Mouse (Mus musculus): ENCODE data around the gene Bptf. TPM values are rescaled to one million over a fixed set of nuclear protein-coding genes. Genes with fewer than 3 reads are reported as not detected.

Bptf gene
- total and polyA plus RNA-seq, 3 experiments, result 22.1 to 63.9 (median 28.0) TPM

DNA sequence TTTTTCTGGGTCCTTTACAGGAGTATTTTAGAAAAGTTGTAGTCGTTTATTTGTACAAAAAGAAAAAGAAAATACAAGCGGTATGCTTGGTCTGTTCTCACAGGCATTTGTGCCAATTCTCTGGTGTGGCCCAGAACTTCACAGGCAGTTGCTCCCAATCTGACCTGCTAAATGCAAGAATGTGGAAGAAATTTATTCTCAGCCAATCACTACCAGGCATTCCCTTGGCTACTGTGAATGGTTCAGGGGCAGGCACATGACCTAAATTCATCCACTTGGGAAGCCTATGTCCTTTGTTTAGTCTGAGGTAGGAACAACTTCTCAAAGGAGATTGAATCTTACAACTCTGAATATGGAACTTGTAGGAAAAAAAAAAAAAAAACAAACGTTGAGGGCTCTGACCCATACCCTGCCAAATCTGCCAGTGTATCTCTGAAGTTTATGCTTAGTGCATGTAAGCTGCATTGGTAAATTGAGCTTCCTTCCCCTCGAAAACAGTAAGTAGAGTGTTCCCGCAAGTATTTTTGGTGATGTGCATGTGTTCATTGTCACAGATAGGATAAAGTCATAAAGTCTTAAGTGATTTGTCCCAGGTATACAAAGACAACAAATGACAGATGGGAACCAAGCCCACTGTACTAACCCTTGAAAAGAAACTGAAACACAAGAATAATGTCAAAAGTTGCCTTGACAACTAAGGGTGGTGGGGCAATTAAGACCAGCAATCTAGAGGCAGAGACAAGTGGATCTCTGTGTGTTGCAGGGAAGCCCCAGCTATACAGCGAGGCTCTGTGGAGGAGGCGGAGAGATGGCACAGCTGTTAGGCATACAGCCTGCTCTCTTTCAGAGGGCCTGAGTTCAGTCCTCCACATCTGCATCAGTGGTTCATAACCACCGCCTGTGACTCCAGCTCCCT lies 129.9 kb downstream of the Bptf start:
- no peak for TF ChIP-seq MAFK (IDR thresholded peaks at IDR 0.05; ENCODE audit: insufficient replicate concordance, low read length)
- TF ChIP-seq UBTF (IDR thresholded peaks at IDR 0.05; ENCODE audit: low read depth, low read length), result no peak
- TF ChIP-seq CHD2 (IDR thresholded peaks at IDR 0.05; ENCODE audit: low read length), result no peak
- TF ChIP-seq POLR2A (IDR thresholded peaks at IDR 0.05; ENCODE audit: low read depth, low read length), result no peak
- H3K4me2 ChIP-seq (ENCODE audit: insufficient read depth, low read depth, poor library complexity, severe bottlenecking), result no peak overlapping the region
- no peak for DNase-seq (ENCODE audit: extremely low read depth)
- peaks cover 22% of the 10 kb centered on the region for H3K79me2 ChIP-seq (replicated peaks; ENCODE audit: control insufficient read depth, extremely low read depth, insufficient read depth, poor library complexity, severe bottlenecking)
- H3K4me1 ChIP-seq (ENCODE audit: control insufficient read depth in 1 of 2, insufficient read depth in 2 of 2), result peaks cover 0 to 13% of the 10 kb centered on the region in 2 experiments; a peak in 3 of 4 replicates
- no peak overlapping the region for H3K4me3 ChIP-seq (replicated peaks in 1 of 3; ENCODE audit: low read depth in 2 of 3, low read length in 2 of 3, poor library complexity in 1 of 3)
- dilution Hi-C loops (cut with MboI; ENCODE audit: extremely low pct_ligation_motif_present, extremely low pct_unique_long_range_greater_than_20kb, low sequenced_read_pairs), result no loop called here
- H3K9me3 ChIP-seq (replicated peaks; ENCODE audit: low read length), result no peaks in the 10 kb centered on the region
- no peak overlapping the region for H3K9ac ChIP-seq (ENCODE audit: insufficient read depth, low read depth)
- H3K27ac ChIP-seq (ENCODE audit: insufficient read depth, low read depth), result no peak overlapping the region
- H3K36me3 ChIP-seq (replicated peaks in 1 of 2; ENCODE audit: control insufficient read depth in 1 of 2, insufficient read depth in 1 of 2, low read length in 1 of 2), result peaks cover 1 to 4% of the 10 kb centered on the region in 2 experiments
- in situ Hi-C loops (cut with MboI; ENCODE audit: low pct_ligation_motif_present, low pct_unique_long_range_greater_than_20kb, low sequenced_read_pairs), result no loop called here
- H3K27me3 ChIP-seq (replicated peaks), result no peaks in the 10 kb centered on the region

DNA sequence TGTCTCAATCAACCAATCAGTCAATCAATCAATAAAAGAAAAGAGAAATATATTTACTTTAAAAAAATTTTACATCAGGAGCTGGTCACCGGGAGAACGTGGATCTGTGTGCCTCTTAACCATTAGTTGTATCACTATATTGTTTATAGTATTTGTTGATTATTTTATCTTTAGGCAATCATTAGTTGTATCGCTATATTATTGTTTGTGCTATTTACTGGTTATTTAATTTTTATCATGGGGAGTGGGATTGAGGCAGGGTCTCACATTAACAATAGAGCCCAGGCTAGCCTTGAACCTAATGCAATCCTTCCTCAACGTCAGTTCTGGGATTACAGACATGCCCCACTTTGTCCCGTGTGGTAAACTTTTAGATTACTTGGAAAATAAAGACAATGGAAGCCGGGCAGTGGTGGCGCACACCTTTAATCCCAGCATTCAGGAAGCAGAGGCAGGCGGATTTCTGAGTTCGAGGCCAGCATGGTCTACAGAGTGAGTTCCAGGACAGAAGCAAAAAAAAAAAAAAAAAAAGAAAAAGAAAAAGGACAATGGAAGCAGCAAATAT lies 131.9 kb downstream of the Bptf start:
- Histone ChIP-seq H3K36me3 (replicated peaks in 1 of 2; ENCODE audit: control insufficient read depth in 1 of 2, insufficient read depth in 1 of 2, low read length in 1 of 2) (peaks cover 19 to 24% of the 10 kb centered on the region in 2 experiments), H3K27me3 (replicated peaks) (no peaks in the 10 kb centered on the region), H3K9me3 (replicated peaks; ENCODE audit: low read length) (no peaks in the 10 kb centered on the region), H3K9ac (ENCODE audit: insufficient read depth, low read depth) (peak overlapping the region; percentile 99), H3K4me1 (ENCODE audit: control insufficient read depth in 1 of 2, insufficient read depth in 2 of 2) (peaks cover 3 to 33% of the 10 kb centered on the region in 2 experiments), H3K79me2 (replicated peaks; ENCODE audit: control insufficient read depth, extremely low read depth, insufficient read depth, poor library complexity, severe bottlenecking) (peaks cover 42% of the 10 kb centered on the region), H3K4me2 (ENCODE audit: insufficient read depth, low read depth, poor library complexity, severe bottlenecking) (peak overlapping the region; percentile 96), H3K4me3 (replicated peaks in 1 of 3; ENCODE audit: low read depth in 2 of 3, low read length in 2 of 3, poor library complexity in 1 of 3) (peak overlapping the region; percentile 56 to 74 (median 63)), H3K27ac (ENCODE audit: insufficient read depth, low read depth) (no peak overlapping the region)
- in situ Hi-C loops (cut with MboI; ENCODE audit: low pct_ligation_motif_present, low pct_unique_long_range_greater_than_20kb, low sequenced_read_pairs), result no loop called here
- TF ChIP-seq IRF4 (IDR thresholded peaks at IDR 0.05; ENCODE audit: low read depth, low read length), result no peak
- TF ChIP-seq ZNF384 (IDR thresholded peaks at IDR 0.05; ENCODE audit: low read depth, low read length), result no peak
- TF ChIP-seq ETS1 (conservative IDR thresholded peaks at IDR 0.05; ENCODE audit: low read depth, low read length), result 0 out of 2 replicates have a peak, but pooled peaks have one; percentile 1
- no peak for TF ChIP-seq POLR2A (IDR thresholded peaks at IDR 0.05; ENCODE audit: low read depth, low read length)
- no peak for TF ChIP-seq KAT2A (IDR thresholded peaks at IDR 0.05; ENCODE audit: insufficient replicate concordance, low read length)
- TF ChIP-seq SMC3 (IDR thresholded peaks at IDR 0.05; ENCODE audit: low read depth, low read length), result no peak
- TF ChIP-seq CHD1 (IDR thresholded peaks at IDR 0.05; ENCODE audit: low read depth, low read length), result peak; percentile 91; the same call in 1 of the 2 replicates
- TF ChIP-seq UBTF (IDR thresholded peaks at IDR 0.05; ENCODE audit: low read depth, low read length), result no peak
- no peak for TF ChIP-seq TCF12 (IDR thresholded peaks at IDR 0.05; ENCODE audit: low read depth, low read length)
- dilution Hi-C loops (cut with MboI; ENCODE audit: extremely low pct_ligation_motif_present, extremely low pct_unique_long_range_greater_than_20kb, low sequenced_read_pairs), result no loop called here
- no peak for DNase-seq (ENCODE audit: extremely low read depth)

All from CH12.LX (cell line).